Mouse (Mus musculus): ENCODE data around the gene Cel.

- TF ChIP-seq GATA1 (IDR thresholded peaks at IDR 0.05; ENCODE audit: borderline replicate concordance, low read length) (no peak), FLI1 (IDR thresholded peaks at IDR 0.05; ENCODE audit: low read length) (no peak)
Observed at GRCm38 (mm10) chr2:28609851-28610250, 46.6 kb upstream of the Cel start.

All from megakaryocyte, embryonic 14.5 days (primary cell).